Mouse (Mus musculus) gastrocnemius, postnatal 36 days (tissue): Measurements from ENCODE around the gene Bsn. TPM values are rescaled to one million over a fixed set of nuclear protein-coding genes. Genes with fewer than 3 reads are reported as not detected.
A peak's percentile ranks its signal among the peaks of the same experiment; 100 is the strongest.

Experiments
- DNase-seq, 2 experiments: peaks; one replicate each; pipeline ENCODE4 v3.0.0; 2022
- intact Hi-C: fragments of 180-260 bp; cut with DNase I; formaldehyde crosslinking; loops from one replicate; pipeline ENCODE4 v1.15.1; 2025
- total RNA-seq, 2 experiments: library from RNA; stranded (reverse); gene quantifications; 2 replicates each; pipeline ENCODE4 v1.2.3; 2021

Gene Bsn
- total RNA-seq, 2 experiments from 2014 or later = 0.05 TPM

GRCm38 (mm10) chr9:108067199-108067598 is 123.0 kb downstream of the Bsn start:
- DNase-seq = no peak
- intact Hi-C loops = loop anchor here (2.0 kb wide), 1 partner anchor 162 kb away; no protein-coding TSS in a partner anchor

GRCm38 (mm10) chr9:108065491-108066011 is 124.6 kb downstream of the Bsn start:
- intact Hi-C loops = loop anchor here (2.0 kb wide), 1 partner anchor 161 kb away; no protein-coding TSS in a partner anchor
- DNase-seq = peak; percentile 55 to 56

GRCm38 (mm10) chr9:108063361-108063760 is 126.8 kb downstream of the Bsn start:
- intact Hi-C loops = no loop called here
- DNase-seq = no peak

- DNase-seq = no peak
- intact Hi-C loops = no loop called here
Measured at GRCm38 (mm10) chr9:108062142-108062541, 128.0 kb downstream of the Bsn start.

GRCm38 (mm10) chr9:108058291-108058690 is 131.9 kb downstream of the Bsn start:
- peak in 1 of 2 experiments; percentile 5 for DNase-seq
- intact Hi-C loops = no loop called here

- peak in 1 of 2 experiments; percentile 52 for DNase-seq
- intact Hi-C loops = no loop called here
Measured at GRCm38 (mm10) chr9:108057262-108057562, 133.0 kb downstream of the Bsn start.

GRCm38 (mm10) chr9:108056361-108057261 is 133.6 kb downstream of the Bsn start:
- peak in 1 of 2 experiments; percentile 15 for DNase-seq

GRCm38 (mm10) chr9:108055661-108056237 is 134.4 kb downstream of the Bsn start:
- intact Hi-C loops = no loop called here
- no peak for DNase-seq

More at GRCm38 (mm10) chr9:108056361-108057261, 133.6 kb downstream of the Bsn start:
- intact Hi-C loops = no loop called here

GRCm38 (mm10) chr9:108055061-108055460 is 135.1 kb downstream of the Bsn start:
- intact Hi-C loops = no loop called here
- DNase-seq = no peak

- peak in 1 of 2 experiments; percentile 17 for DNase-seq
- intact Hi-C loops = loop anchor here (5.0 kb wide), 1 partner anchor 152 kb away; no protein-coding TSS in a partner anchor
Measured at GRCm38 (mm10) chr9:108054331-108055040, 135.7 kb downstream of the Bsn start.

- intact Hi-C loops = loop anchor here (5.0 kb wide), 1 partner anchor 151 kb away; no protein-coding TSS in a partner anchor
- peak in 1 of 2 experiments; percentile 20 for DNase-seq
Measured at GRCm38 (mm10) chr9:108053665-108054225, 136.4 kb downstream of the Bsn start.

- intact Hi-C loops = loop anchor here (5.0 kb wide), 1 partner anchor 151 kb away; no protein-coding TSS in a partner anchor
Measured at GRCm38 (mm10) chr9:108052885-108053664, 137.1 kb downstream of the Bsn start, which contains the start of gene Amigo3. TSS of gene Amigo3 (plus strand) at chr9:108053159.

GRCm38 (mm10) chr9:108052411-108052810 is 137.8 kb downstream of the Bsn start:
- DNase-seq = no peak
- intact Hi-C loops = loop anchor here (5.0 kb wide), 1 partner anchor 150 kb away; no protein-coding TSS in a partner anchor

More at GRCm38 (mm10) chr9:108052885-108053664, 137.1 kb downstream of the Bsn start, which contains the start of gene Amigo3:
- peak; percentile 97 to 98 for DNase-seq

GRCm38 (mm10) chr9:108051931-108052220 is 138.3 kb downstream of the Bsn start:
- intact Hi-C loops = loop anchor here (5.0 kb wide), 1 partner anchor 150 kb away; no protein-coding TSS in a partner anchor
- no peak for DNase-seq

GRCm38 (mm10) chr9:108051184-108051930 is 138.8 kb downstream of the Bsn start:
- intact Hi-C loops = loop anchor here (5.0 kb wide), 1 partner anchor 149 kb away; no protein-coding TSS in a partner anchor
- no peak for DNase-seq

- intact Hi-C loops = loop anchor here (5.0 kb wide), 2 partner anchors 47 to 147 kb away; partner anchors contain the start of gene Ip6k1
- DNase-seq = peak in 1 of 2 experiments; percentile 14
Measured at GRCm38 (mm10) chr9:108049561-108050251, 140.5 kb downstream of the Bsn start.

GRCm38 (mm10) chr9:108049016-108049455 is 141.1 kb downstream of the Bsn start, which contains the start of gene Gmppb:
TSS of gene Gmppb (plus strand) at chr9:108049242.
- DNase-seq = peak; percentile 90 to 92
- intact Hi-C loops = loop anchor here (5.0 kb wide), 1 partner anchor 47 kb away; the partner anchor contains the start of gene Ip6k1
